Mouse (Mus musculus): Measurements from ENCODE around the gene Jade1.

GRCm38 (mm10) chr3:41588495-41588894, 33.0 kb downstream of the Jade1 start:
- no peak for TF ChIP-seq POLR2A (IDR thresholded peaks at IDR 0.05; ENCODE audit: control insufficient read depth, extremely low read depth, insufficient read depth, low read length, poor library complexity)
- no peak for TF ChIP-seq CTCF (IDR thresholded peaks at IDR 0.05; ENCODE audit: borderline replicate concordance, control insufficient read depth, extremely low read depth, insufficient read depth, low read length, poor library complexity)
